Mouse (Mus musculus) lung, postnatal 25 days (tissue): Measurements from ENCODE around the gene Ccdc124.

ENCODE experiments used
- DNase-seq: peaks from one replicate; pipeline ENCODE4 v3.0.0; 2022; ENCODE audit warnings: low spot score

Ccdc124 gene

DNA sequence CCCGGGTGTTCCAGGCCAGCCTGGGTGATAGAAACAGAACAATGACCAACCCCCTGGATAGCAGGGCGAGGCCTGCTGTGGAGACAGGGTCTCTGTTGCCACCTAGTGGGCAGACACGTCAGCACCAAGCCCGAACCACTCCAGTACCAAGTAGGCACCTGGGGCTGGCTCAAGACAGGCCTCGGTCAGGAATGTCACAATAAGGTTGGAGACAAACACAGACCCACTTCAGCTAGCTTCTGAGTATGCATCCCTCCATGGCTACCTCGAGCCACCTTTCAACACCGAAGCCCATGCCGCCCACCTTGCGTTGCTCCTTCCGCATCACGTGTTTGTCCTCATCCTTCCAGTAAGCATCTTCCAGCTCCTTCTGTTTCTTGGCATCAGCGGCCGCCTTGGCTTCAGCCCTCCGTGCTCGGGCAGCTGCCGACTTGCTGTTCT is 4.1 kb downstream of the Ccdc124 start:
- DNase-seq: peak; percentile 84

GRCm38 (mm10) chr8:70869199-70869571 is 4.5 kb downstream of the Ccdc124 start:
- no peak for DNase-seq

DNA sequence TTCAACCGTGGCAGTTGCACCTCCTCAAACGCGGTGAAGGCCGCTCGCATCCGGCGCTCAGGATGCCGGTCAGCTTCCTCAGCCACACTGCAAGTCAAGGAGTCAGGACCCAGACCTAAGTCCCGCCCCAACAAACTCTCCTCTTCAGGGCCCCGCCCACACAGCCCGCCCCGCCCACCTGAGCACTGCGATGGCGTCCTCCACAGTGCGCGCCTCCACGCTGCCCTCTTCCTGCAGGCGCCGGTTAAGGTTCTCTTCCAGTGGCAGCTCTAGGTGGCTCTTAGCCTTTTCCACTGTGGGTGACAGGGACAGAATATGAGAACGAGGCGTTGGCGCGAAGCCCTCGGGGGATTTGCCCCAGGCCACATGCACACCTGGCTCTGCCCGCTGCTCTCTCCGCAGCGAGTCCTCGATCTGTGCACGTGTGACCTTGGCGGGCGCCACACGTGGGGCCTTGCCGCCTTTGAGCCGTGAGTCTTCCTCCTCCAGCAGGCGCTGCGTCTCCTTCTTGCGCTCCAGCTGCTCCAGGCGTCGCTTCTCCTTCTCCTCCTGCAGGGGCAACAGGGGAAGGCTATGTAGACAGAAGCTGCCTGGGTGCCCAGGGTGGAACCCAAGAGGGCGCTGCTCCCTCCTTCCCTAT is 5.1 kb downstream of the Ccdc124 start:
- DNase-seq: peak; percentile 57

DNA sequence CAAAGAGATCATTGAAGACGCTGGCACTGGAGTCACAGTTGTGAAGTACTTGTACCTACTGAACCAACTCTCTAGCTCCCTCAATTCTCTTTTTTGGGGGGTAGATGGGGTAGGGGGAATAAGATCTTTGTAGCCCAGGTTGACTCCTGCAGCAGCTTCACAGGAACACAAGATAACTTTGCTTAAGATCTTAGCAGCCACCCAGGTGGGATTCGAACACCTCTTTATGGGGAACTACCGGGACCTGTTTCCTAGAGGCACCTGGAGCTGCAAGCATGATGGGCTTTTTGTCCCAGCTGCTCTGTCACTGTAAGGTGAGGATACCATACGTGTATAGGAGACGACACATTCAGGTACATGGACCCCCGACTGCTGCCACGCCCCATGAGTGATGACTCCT is 7.2 kb downstream of the Ccdc124 start:
- no peak for DNase-seq

DNA sequence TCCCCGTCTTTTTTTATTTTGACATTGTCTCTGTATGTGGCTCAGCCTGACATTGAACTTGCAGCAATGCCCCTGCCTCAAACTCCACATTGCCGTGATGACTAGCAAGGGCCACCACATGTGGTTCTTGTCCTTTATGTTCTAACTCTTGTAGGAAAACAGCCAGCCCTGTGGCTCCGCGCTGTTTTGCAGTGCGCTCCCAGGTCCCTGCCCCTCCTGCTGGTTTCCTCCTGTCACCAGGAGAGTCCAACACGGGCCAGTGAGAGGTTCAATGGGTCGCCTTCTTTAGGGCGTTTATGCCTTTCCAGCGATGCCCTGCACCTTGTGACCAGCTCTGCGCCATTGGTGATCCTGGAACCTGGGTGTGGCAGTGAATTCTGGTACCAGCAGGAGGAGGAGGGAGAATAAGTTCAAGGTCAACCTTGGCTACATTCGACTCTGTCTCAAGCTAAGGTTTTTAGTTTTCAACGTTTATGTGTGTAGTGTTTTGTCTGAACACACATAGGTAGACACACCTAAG is 7.7 kb downstream of the Ccdc124 start:
- no peak for DNase-seq

DNA sequence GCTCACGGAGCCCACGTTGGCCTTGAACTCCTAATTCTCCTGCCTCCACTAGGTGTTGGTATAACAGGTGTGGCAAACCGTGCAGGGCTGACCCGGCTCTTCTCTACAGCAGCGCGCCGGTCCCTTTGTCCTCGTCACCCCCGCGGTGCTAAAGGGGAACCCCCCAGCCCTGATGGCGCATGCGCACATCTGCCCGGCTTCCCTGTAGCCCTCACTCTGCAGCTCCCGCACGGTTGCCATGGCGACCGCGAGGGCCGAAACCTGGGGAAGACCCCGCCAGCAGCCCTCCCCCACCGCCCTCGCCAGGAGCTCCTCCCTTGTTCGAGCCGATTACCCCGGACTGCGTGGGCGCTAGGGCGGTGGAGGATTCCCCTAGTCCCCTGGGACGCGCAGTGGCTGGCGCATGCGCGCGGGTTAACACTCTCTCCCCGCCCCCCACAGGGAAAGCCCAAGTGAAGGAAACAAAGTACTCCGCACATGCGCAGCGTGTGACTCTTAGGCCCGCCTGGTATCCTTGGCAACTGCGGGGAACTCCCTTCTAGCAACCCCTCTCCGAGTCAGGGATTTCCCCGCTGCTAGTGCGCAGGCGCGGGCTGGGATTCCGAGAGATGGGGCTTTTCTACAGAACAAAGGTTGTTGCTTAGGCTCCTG is 8.3 kb downstream of the Ccdc124 start:
- peak; percentile 99 for DNase-seq

- DNase-seq: no peak
Observed at GRCm38 (mm10) chr8:70864712-70865221, 9.0 kb downstream of the Ccdc124 start.

GRCm38 (mm10) chr8:70863956-70864711 is 9.6 kb downstream of the Ccdc124 start:
- DNase-seq: no peak

DNA sequence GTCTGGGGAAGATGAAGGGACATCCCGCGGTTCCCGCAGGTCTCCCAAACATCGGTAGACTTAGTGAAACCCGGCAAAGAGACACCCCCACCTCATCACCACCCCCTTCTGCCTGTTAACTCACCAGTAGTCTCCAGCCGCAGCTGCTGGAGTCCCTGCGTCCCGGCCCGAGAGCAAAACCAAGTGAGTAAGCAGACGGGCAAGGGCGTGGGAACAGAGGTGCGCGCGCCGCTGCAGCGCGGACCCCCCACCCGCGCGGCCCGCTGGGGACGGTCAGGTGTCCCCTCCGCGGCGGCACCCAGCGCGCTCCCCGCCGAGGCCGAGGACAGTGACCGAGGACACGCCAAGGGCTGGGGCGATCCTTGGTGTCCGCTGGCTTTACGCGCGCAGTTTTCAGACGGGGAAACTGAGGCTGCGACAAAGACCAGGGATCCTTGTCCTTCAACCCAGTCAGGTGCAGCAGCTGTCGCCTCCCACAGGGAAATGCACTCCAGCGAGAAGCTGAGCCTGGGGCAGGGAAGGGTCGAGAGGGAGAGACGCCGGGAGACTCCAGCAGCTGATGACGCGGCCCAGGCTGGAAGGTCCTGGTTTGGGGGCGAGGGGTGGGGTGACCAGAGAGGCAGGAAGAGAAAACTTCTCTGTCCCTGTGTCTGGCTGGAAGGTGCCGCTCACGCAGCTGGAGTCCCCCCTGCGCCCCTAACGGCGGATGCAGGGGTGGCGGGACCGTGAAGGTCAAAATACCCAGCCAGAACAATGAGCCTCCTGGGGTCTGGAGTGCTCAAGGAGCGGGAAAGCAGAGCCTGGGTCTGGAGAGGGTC is 10.7 kb downstream of the Ccdc124 start, which contains the start of gene Kcnn1:
Gene Kcnn1 (minus strand): TSS at position 435 of the 818 bp plus-strand sequence.
- no peak for DNase-seq

- no peak for DNase-seq
Observed at GRCm38 (mm10) chr8:70857516-70857915, 16.2 kb downstream of the Ccdc124 start.

DNA sequence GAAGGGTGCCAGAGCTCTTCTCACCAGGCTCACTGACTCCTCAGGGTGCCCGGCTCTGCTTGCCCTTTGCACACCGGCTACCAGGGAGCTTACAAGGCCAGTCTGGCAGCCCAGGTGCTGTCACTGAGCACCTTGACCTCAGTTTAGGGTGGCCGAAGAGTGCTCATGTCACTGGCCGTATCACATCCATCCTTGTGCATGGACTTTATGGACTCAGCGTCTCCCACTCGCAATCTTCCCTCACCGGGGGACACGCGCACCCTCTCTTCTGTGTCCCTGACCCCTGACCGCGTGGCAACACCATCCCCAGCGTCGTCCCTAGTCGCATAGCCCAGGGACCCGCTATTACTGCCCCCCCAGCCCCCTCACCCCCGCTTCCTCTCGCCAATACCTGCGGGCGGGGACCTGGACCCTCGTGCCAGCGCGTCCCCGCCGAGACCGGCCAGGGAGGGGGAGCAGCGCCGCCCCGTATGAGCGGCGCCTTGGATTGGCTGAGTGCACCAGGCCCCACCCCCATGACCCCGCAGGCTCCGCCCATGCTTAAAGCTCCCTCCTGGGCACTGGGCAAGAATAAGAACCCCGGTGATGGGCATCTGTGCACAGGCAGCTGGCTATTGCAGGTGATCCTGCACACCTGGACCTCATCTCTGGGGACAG is 17.1 kb downstream of the Ccdc124 start:
- DNase-seq: peak; percentile 61

DNA sequence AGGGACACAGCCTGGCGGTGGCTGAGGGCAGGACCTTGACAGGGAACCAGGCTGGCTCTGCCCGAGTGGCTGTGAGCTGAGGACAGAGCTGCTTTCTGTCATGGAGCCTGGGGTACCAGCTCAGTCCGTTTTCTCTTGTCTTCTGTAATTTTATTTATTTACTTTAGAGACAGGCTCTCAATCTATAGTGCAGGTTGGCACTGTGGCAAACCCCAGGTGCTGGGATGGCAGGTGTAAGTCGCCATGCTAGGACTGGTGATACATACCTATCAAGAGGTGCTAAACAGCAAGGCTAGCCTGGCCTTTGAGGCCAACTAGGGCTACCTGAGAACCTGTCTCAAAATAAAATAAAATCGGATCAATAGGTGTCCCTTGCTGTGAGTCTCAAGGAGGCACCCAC is 17.7 kb downstream of the Ccdc124 start:
- DNase-seq: no peak

GRCm38 (mm10) chr8:70853863-70854262 is 19.9 kb downstream of the Ccdc124 start:
- peak; percentile 36 for DNase-seq

DNA sequence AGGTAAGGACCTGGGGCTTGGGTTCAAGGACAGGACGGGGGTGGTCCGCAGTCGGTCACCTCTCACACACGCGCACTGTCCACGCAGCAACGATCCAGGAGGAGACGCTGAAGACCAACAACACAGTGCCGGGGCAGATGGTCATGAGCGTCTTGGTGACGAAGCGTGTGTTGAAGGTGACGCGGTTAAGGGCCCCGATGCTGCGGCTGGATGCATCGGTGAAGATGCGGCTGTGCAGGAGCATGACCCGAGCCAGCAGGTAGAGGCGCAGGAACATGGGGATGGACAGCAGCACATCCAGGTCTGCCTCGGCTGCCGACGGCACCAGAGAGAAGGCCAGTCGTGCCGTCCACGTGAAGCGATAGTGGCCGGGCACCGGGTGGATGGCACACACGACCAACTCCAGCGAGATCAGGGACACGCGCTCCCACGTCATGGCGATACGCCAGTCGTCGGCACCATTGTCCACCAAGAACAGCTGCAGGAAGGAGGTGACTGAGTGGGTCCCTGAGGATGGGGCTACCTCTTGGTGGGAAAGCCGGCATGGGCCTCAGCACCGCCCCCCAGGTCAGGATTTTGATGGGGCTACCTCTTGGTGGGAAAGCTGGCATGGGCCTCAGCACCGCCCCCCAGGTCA is 21.0 kb downstream of the Ccdc124 start:
- DNase-seq: no peak

GRCm38 (mm10) chr8:70851837-70852236 is 21.9 kb downstream of the Ccdc124 start:
- DNase-seq: no peak

GRCm38 (mm10) chr8:70850947-70851346 is 22.8 kb downstream of the Ccdc124 start:
- no peak for DNase-seq

DNA sequence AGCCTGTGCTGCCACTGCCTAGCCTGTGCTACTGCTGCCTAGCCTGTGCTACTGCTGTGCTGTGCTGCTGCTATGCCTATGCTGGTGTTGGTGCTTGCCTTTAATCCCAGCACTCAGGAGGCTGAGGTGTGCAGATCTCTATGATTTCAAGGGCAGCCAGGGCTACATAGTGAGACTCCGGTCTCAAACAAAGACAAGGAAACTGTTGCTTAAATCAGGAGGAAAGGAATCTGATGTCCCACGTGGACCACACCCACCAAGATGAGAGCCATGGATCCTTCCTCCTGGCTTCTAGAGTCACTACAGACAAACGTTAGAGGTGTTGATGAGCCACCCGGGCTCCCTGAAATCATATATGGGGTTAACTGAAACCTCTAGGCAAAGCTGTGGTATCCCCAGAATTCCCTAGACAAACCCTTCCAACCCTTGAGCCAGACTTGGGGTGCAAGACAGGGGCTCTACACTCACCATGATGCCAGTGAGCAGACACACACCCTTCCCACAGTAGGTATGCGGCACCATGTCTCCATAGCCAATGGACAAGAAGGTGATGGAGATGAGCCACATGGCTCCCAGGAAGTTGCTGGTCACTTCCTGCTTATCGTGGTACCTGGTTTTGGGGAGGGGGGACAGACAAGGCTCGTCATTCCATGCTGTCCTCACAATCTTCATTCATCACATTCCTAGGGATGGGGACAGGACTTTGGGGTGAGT is 23.4 kb downstream of the Ccdc124 start:
- DNase-seq: no peak

DNA sequence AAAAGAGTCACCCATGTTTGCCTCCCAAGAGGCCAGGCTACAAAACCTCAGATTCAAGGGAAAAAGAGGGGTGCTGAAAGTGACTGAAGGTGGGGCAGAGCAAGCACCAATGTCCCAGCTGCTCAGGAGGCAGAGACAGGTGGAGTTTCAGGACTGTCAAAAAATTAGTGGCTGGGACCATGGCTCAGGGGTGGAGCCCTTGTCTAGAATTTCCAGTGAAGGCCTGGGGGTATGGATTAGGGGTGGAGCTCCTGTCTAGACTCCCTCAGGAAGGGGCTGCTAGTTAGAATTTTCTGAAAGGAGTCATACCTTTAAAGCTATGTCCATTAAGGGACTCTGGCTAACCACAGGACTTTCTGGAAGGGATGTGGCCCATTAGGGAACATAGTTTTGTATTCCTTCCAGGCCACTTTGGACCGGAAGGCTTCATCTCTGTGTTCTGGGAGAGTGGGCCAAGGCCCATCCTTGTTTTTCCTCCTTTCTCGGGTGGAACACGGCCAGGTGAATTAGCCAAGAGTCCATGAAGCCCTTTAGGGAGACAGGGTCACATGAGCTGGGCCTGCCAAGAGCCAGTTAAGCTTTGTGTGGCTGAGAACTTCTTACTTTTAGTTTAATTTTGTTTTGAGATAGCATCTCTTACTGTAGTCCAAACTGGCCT is 24.3 kb downstream of the Ccdc124 start:
- DNase-seq: no peak

DNA sequence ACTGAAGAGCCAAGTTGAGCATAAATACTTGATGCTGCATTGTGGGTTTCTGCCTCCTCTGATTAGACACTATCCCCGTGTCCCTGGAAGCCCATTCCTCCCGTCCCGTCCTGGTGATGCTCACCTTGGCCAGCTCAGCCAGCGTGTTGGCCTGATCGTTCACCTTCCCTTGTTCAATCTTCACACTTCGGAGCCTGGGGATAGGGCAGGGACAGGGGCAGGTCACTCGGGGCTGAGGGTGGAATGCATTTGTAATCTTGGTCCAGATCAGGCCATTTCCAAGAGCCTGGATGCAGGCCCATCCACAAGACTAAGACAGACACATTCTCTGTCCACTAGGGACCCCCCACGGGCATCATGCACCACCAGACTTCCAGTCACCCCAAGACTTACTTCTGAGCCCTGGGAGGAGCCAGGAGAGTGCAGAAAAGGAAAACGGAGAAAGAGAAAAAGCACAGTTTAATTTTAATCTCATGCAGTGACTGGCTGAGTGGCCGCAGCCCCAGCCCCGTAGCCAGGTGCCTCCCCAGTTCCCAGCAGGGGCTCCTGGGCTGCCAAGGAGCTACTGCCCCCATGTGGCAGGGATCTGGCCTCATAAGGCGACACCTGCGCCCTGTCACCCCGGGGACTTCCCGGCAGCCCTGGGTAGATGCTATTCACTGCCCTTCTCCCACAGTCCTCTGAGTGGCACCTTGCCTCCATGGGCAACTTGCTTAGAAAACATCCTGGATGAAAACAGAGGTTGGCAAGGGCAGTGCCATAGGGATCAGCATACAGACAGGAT is 27.2 kb downstream of the Ccdc124 start:
- no peak for DNase-seq
